Mouse (Mus musculus) hindbrain, embryonic 11.5 days (tissue): ENCODE measurements around the gene Aldh1a7. TPM values are rescaled to one million over a fixed set of nuclear protein-coding genes. Genes with fewer than 3 reads are reported as not detected.
A peak's percentile ranks its signal among the peaks of the same experiment; 100 is the strongest.

Source experiments
- ATAC-seq: fragments of 200-750 bp; cut with Nextera tagmentation; 2 replicates; pipeline ENCODE4 v1.8.0; 2017; ENCODE audit warnings: mild to moderate bottlenecking, moderate TSS enrichment, moderate library complexity; ENCODE audit not compliant: low FRiP score
- DNase-seq: peaks from one replicate; pipeline ENCODE4 v3.0.0-alpha.2; 2015; ENCODE audit warnings: low spot score
- H3K27ac ChIP-seq: fragments of 300-500 bp; sonication (generic); 2 replicates; pipeline ENCODE4 v1.5.1; 2014; ENCODE audit warnings: mild to moderate bottlenecking, low read depth, low read length
- H3K27me3 ChIP-seq: fragments of 300-500 bp; sonication (generic); 2 replicates; pipeline ENCODE4 v1.6.1; 2014; ENCODE audit warnings: mild to moderate bottlenecking, low read length, moderate library complexity, mixed read lengths; ENCODE audit not compliant: control insufficient read depth, insufficient read depth
- H3K36me3 ChIP-seq: fragments of 300-500 bp; sonication (generic); 2 replicates; pipeline ENCODE4 v1.6.1; 2014; ENCODE audit warnings: mild to moderate bottlenecking, low read length, moderate library complexity, mixed read lengths; ENCODE audit not compliant: control insufficient read depth, insufficient read depth
- H3K4me1 ChIP-seq: fragments of 300-500 bp; sonication (generic); replicated peaks from 2 replicates; pipeline ENCODE4 v1.6.1; 2014; ENCODE audit warnings: low read length, mixed read lengths; ENCODE audit not compliant: control insufficient read depth, insufficient read depth
- H3K4me2 ChIP-seq: fragments of 300-500 bp; sonication (generic); replicated peaks from 2 replicates; pipeline ENCODE4 v1.6.1; 2014; ENCODE audit warnings: mild to moderate bottlenecking, low read depth, low read length
- H3K4me3 ChIP-seq: fragments of 300-500 bp; sonication (generic); 2 replicates; pipeline ENCODE4 v1.5.1; 2014; ENCODE audit warnings: low read depth, low read length
- H3K9ac ChIP-seq: fragments of 300-500 bp; sonication (generic); 2 replicates; pipeline ENCODE4 v1.6.1; 2014; ENCODE audit warnings: low read depth, low read length
- H3K9me3 ChIP-seq: fragments of 300-500 bp; sonication (generic); 2 replicates; pipeline ENCODE4 v1.6.1; 2016; ENCODE audit warnings: low read length; ENCODE audit not compliant: control insufficient read depth
- WGBS: fragments of 180-500 bp; shearing (Covaris S2); extraction: QIAGEN DNeasy Blood & Tissue Kit; methylation state at CpG from one replicate; pipeline ENCODE4 v1.1.7; 2014; 5-methylcytosine and 5-hydroxymethylcytosine counted together
- polyA plus RNA-seq: library from polyadenylated mRNA; unstranded; fragments of >200 nt; fragmentation: Nextera tagmentation; extraction: Ambion mirVana; gene quantifications from 2 replicates; pipeline ENCODE4 v1.2.1, GENCODE M21; 2014

The Aldh1a7 gene
- polyA plus RNA-seq, 1 experiment from 2014 or later: 1.4 TPM

DNA sequence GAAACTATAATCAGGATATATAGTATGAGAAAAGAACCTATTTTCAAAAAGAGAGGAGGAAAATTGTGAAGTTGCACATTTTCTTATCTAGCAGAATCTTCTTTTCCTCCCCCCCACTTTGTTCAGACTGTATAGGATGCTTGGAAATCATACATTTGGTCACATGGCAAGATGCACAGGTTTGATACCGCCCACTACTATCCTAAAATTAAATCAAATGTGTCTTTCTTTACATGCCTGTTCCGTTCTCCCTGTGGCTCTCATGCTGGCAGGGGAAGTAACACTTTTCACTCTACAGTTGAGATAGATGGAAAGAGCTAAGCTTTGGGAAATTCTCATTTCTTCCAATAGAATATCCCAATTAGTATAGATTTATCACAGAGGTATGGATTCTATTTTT is 7.1 kb downstream of the Aldh1a7 start:
- Histone ChIP-seq H3K36me3 (no peaks in the 10 kb centered on the region), H3K4me3 (no peak overlapping the region), H3K4me2 (no peak overlapping the region), H3K4me1 (no peaks in the 10 kb centered on the region), H3K9ac (no peak overlapping the region), H3K27me3 (no peaks in the 10 kb centered on the region), H3K27ac (no peak overlapping the region), H3K9me3 (no peaks in the 10 kb centered on the region)
- DNase-seq: no peak
- no peak for ATAC-seq
- WGBS: 88% methylated on average over 2 of the region's 2 CpGs

DNA sequence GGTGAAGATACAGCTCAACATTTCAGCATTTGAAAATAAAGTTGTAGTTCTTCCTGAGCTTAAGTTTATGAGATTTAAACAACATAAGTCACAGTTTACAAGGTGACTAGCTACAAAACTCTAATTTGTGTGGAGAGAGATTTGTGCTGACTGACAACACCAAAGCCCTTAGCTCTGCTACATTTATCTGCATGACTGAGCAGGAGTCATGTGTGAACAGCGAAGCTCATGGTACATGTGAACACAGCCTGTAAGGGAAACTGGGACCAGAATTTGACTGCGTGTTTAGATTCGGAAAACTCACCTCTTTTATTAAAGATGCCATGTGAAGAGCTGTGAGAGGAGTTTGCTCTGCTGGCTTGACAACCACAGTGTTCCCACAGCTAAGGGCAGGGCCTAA is 11.7 kb downstream of the Aldh1a7 start:
- ATAC-seq: no peak
- WGBS: 87% methylated on average over 3 of the region's 3 CpGs
- H3K4me1 ChIP-seq: no peaks in the 10 kb centered on the region
- H3K27ac ChIP-seq: no peak overlapping the region
- H3K9me3 ChIP-seq: no peaks in the 10 kb centered on the region
- no peak overlapping the region for H3K9ac ChIP-seq
- no peaks in the 10 kb centered on the region for H3K27me3 ChIP-seq
- no peaks in the 10 kb centered on the region for H3K36me3 ChIP-seq
- H3K4me3 ChIP-seq: no peak overlapping the region
- DNase-seq: no peak
- no peak overlapping the region for H3K4me2 ChIP-seq

DNA sequence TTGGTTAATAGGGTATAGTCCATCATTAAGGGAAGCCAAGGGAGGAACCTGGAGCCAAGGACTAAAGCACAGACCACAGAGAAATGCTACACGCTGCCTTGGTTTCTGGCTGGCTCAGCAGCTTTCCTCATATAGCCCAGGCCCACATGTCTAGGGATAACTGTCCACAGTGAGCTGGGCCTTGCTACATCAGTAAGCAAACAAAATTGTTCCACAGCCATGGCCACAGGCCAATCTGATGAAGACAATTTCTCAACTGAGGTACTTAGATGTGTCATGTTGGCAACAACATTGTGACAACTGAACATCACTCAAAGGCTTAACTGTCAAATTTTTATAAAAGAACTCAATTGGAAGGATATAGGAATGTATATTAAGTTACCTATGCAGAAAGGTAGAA is 12.3 kb downstream of the Aldh1a7 start:
- no peaks in the 10 kb centered on the region for H3K9me3 ChIP-seq
- H3K4me3 ChIP-seq: no peak overlapping the region
- no peak overlapping the region for H3K27ac ChIP-seq
- no peak overlapping the region for H3K4me2 ChIP-seq
- DNase-seq (no peak), ATAC-seq (no peak)
- WGBS: 91% methylated on average over 1 of the region's 1 CpGs
- no peaks in the 10 kb centered on the region for H3K27me3 ChIP-seq
- H3K9ac ChIP-seq: no peak overlapping the region
- no peaks in the 10 kb centered on the region for H3K4me1 ChIP-seq
- no peaks in the 10 kb centered on the region for H3K36me3 ChIP-seq

DNA sequence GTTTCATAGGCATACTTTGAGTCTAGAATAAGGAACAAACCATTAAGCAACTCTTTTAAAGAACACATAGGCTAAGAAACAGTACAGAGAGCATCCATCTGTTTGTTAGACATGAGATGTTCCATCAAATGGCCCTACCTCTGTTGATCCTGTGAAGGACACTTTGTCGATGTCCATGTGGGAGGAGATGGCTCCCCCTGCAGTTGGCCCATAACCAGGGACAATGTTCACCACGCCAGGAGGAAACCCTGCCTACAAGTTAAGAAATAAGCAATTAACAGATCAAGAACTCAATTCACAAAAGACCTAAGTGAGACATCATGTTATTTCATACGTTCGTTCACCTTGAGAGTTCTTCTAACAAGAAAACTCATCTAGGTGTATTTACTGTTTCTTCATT is 12.8 kb downstream of the Aldh1a7 start:
- no peak overlapping the region for H3K9ac ChIP-seq
- H3K36me3 ChIP-seq: no peaks in the 10 kb centered on the region
- no peak overlapping the region for H3K4me2 ChIP-seq
- no peak overlapping the region for H3K27ac ChIP-seq
- DNase-seq: no peak
- ATAC-seq: no peak
- no peak overlapping the region for H3K4me3 ChIP-seq
- H3K9me3 ChIP-seq: no peaks in the 10 kb centered on the region
- no peaks in the 10 kb centered on the region for H3K4me1 ChIP-seq
- no peaks in the 10 kb centered on the region for H3K27me3 ChIP-seq
- 91% methylated on average over 4 of the region's 4 CpGs for WGBS

DNA sequence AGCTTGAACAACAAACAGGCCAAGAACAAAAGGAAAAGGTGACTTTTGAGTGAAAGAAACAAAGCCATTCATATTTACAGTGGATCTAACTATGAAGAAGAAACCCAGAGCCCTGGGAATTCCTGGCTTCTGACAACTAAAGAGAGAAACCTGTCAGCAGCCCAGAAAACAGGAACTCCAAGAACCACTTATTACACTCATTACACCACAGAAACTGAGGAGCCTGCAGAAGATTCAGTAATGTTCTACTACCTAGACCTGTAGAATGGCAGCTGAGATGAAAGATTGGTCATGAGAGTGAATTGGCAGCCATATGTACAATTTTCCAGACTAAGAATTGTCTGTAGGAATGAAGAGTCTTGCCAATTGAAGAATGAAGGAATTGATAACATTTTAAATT is 20.2 kb downstream of the Aldh1a7 start:
- Histone ChIP-seq H3K27me3 (no peaks in the 10 kb centered on the region), H3K4me3 (no peak overlapping the region), H3K9me3 (no peaks in the 10 kb centered on the region), H3K4me2 (no peak overlapping the region), H3K36me3 (no peaks in the 10 kb centered on the region), H3K9ac (no peak overlapping the region), H3K27ac (no peak overlapping the region), H3K4me1 (no peaks in the 10 kb centered on the region)
- no peak for ATAC-seq
- DNase-seq: no peak

DNA sequence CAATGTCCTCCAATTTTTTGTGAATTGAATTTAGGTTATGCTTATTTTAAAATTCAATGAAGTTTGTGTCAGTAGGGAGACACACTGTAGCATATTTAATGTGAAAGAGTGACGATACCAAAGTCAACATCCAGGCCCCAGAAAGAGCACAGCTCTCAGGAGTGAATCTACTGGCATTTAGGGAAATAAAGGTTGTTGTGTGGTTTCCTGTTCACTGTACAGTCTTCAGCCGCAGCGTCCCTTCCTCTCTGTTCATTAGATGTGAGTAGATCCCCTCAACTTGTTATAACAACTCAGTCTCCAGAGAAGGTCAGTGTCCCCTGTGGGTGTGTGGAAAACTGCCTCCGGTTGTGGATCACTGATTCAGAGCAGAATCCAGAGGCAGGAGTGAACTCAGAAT is 20.6 kb downstream of the Aldh1a7 start:
- Histone ChIP-seq H3K4me2 (no peak overlapping the region), H3K9ac (no peak overlapping the region), H3K4me3 (no peak overlapping the region), H3K9me3 (no peaks in the 10 kb centered on the region), H3K36me3 (no peaks in the 10 kb centered on the region), H3K4me1 (no peaks in the 10 kb centered on the region), H3K27ac (no peak overlapping the region), H3K27me3 (no peaks in the 10 kb centered on the region)
- no peak for ATAC-seq
- DNase-seq: no peak
- WGBS: 82% methylated on average over 4 of the region's 4 CpGs

DNA sequence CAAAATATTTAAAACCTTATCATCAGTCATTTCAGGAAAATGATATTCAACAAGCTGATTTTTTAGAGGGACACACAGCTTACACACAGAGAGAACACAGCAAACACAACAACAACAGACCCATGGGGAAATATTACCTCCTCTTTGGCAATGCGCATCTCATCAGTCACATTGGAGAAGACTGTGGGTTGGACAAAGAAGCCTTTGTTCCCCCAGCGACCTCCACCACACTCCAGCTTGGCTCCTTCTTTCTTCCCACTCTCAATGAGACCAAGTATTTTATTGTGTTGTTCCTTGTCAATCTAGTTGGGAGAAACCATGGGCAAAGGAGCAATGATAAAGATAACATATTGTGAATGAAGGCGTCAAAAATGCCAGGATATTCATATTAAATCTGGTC is 25.3 kb downstream of the Aldh1a7 start:
- Histone ChIP-seq H3K27ac (no peak overlapping the region), H3K27me3 (no peaks in the 10 kb centered on the region), H3K9me3 (no peaks in the 10 kb centered on the region), H3K36me3 (no peaks in the 10 kb centered on the region), H3K4me1 (no peaks in the 10 kb centered on the region), H3K4me2 (no peak overlapping the region), H3K4me3 (no peak overlapping the region), H3K9ac (no peak overlapping the region)
- DNase-seq (peak; percentile 45), ATAC-seq (peak; percentile 68)
- WGBS: 23% methylated on average over 3 of the region's 3 CpGs

DNA sequence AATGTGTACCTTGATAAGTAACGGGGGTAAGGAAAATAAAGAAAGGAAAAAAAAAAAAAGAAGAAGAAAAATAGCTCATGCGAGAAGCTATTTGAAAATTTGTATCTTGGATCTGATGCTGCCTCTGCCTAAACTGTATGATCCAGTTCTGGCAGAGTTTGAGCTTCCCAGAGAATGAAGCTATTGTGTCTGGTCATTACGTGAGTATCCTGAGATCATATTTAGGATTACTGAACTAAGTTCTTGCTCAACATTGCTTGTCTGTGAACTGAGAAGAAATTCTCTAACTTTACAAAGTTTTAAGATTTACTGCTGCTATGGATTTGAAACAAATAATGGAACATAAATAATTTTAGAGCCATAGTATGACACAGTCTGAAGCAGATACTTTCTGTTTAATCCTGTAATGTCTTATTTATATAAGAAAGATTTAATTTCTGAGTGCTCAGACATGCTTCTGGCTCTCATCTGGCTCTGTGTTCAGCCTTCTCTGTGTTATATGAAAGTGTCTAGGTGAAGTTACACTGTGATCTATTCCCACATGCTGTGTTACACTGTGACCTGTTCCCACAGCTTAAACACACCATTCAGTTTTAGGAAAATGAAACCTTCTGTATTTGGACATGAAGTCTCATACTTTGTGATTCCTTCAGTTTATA is 49.5 kb downstream of the Aldh1a7 start:
- Histone ChIP-seq H3K9me3 (no peaks in the 10 kb centered on the region), H3K9ac (no peak overlapping the region), H3K27ac (no peak overlapping the region), H3K27me3 (no peaks in the 10 kb centered on the region), H3K4me2 (no peak overlapping the region), H3K36me3 (no peaks in the 10 kb centered on the region), H3K4me3 (no peak overlapping the region), H3K4me1 (no peaks in the 10 kb centered on the region)
- DNase-seq (no peak), ATAC-seq (no peak)
- 78% methylated on average over 3 of the region's 3 CpGs for WGBS

DNA sequence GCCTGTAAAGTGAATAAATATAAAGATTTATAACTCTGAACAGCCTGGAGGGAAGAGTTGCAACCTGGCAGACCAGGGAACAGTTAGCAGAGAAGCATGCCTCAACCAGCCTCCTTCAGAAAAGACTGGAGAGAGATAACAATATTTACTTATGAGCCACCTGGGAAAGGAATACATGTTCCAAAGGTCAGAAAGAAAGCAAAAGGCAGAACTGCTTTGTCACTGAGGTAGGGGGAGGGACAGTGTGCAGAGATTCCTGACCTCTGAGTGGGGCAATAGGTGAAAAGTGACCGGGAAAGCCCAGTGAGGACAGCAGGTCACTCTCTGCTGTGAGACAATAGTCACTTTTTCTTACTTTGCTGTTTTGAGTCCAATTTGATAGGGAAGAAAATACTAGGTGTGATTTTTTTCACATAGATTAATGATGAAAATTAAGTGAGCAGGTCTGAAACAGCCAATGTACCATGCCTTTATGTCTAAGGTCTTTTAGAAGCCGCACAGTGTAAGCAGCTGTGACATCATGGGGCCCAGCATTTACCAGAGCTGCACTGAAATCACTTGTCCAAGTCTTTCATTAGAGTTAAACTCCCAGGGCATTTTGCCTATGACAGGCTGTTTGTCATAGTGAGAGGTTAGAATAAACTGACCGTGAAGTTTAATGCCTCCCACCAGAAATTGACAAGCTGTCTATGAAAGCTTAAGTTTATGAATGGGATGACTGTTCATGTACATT is 73.1 kb downstream of the Aldh1a7 start:
- WGBS: 64% methylated on average over 3 of the region's 3 CpGs
- no peaks in the 10 kb centered on the region for H3K4me1 ChIP-seq
- DNase-seq: no peak
- no peak overlapping the region for H3K4me3 ChIP-seq
- H3K9ac ChIP-seq: no peak overlapping the region
- H3K27ac ChIP-seq: no peak overlapping the region
- no peaks in the 10 kb centered on the region for H3K27me3 ChIP-seq
- ATAC-seq: peak; percentile 69
- H3K9me3 ChIP-seq: no peaks in the 10 kb centered on the region
- no peak overlapping the region for H3K4me2 ChIP-seq
- H3K36me3 ChIP-seq: no peaks in the 10 kb centered on the region
